ENCODE assay signal across 14 mouse cellular contexts in genomic region chr4:131159712-131160111, GRCm38 (mm10).
DNase-seq lines count a peak whose midpoint lies in the region; ATAC-seq lines count a peak whose summit lies in the region.
"Had no signal": no experiment of that assay in that cellular context is flagged by ENCODE, and none has a peak within 500 bp of the region (broad histone marks: within the 10 kb centered on the region; RNA-seq: fewer than 3 reads in every experiment).

No protein-coding gene starts in this region.

- H3K27ac ChIP-seq in hindbrain, embryonic 10.5 days: peak overlapping the region; percentile 53; the same call in 1 of the 2 replicates
- H3K27ac ChIP-seq in hindbrain, embryonic 11.5 days (ENCODE audit: low read depth, low read length): no peak overlapping the region
- 0 out of 2 replicates have a peak overlapping the region, but pooled peaks have one; percentile 35 for H3K27ac ChIP-seq in hindbrain, embryonic 13.5 days
- H3K27ac ChIP-seq in midbrain, embryonic 16.5 days (ENCODE audit: low read length): no peak overlapping the region
- H3K27ac ChIP-seq: gastrocnemius, adult 2 months; heart, embryonic 10.5 days; liver, embryonic 13.5 days had no signal

- ATAC-seq in hindbrain, embryonic 11.5 days (ENCODE audit: low FRiP score): no peak
- ATAC-seq in hindbrain, embryonic 13.5 days (ENCODE audit: low FRiP score): peak; percentile 55; the same call in 1 of the 2 replicates
- ATAC-seq in midbrain, embryonic 16.5 days: no peak
- no peak for ATAC-seq in megakaryocyte-erythroid progenitor cell, adult 5-6 weeks (replicated peaks; ENCODE audit: low FRiP score, low TSS enrichment, poor library complexity, severe bottlenecking)

- no peak overlapping the region for H3K4me3 ChIP-seq in hindbrain, embryonic 10.5 days
- no peak overlapping the region for H3K4me3 ChIP-seq in hindbrain, embryonic 11.5 days (ENCODE audit: low read depth, low read length)
- H3K4me3 ChIP-seq in hindbrain, embryonic 13.5 days: no peak overlapping the region
- H3K4me3 ChIP-seq in midbrain, embryonic 16.5 days (ENCODE audit: low read depth, low read length): no peak overlapping the region
- H3K4me3 ChIP-seq: gastrocnemius, adult 2 months; heart, embryonic 10.5 days; liver, embryonic 13.5 days had no signal

- H3K4me2 ChIP-seq in hindbrain, embryonic 11.5 days (replicated peaks; ENCODE audit: low read depth, low read length): no peak overlapping the region
- H3K4me2 ChIP-seq in hindbrain, embryonic 13.5 days: no peak overlapping the region
- 0 out of 2 replicates have a peak overlapping the region, but pooled peaks have one; percentile 8 for H3K4me2 ChIP-seq in midbrain, embryonic 16.5 days (ENCODE audit: low read length)
- H3K4me2 ChIP-seq: liver, embryonic 13.5 days had no signal

- 47% methylated on average over 5 of the region's 5 CpGs for WGBS in hindbrain, embryonic 10.5 days
- WGBS in hindbrain, embryonic 11.5 days: 44% methylated on average over 5 of the region's 5 CpGs
- WGBS in hindbrain, embryonic 13.5 days: 26% methylated on average over 5 of the region's 5 CpGs
- WGBS in midbrain, embryonic 16.5 days: 15% methylated on average over 5 of the region's 5 CpGs

- no peak for DNase-seq in hindbrain, embryonic 10.5 days (ENCODE audit: low spot score)
- no peak for DNase-seq in hindbrain, embryonic 11.5 days (ENCODE audit: low spot score)
- DNase-seq in cerebellum, postnatal 36 days: peak; percentile 54 to 65
- no peak for DNase-seq in frontal cortex, postnatal 25 days (ENCODE audit: low spot score in 2 of 2)
- DNase-seq in testis, postnatal 14 days (ENCODE audit: low spot score): no peak
- DNase-seq: gastrocnemius, adult 2 months; heart, postnatal 4 days; kidney, adult 9 months; liver, embryonic 13.5 days; lung, postnatal 14 days had no signal

- no peaks in the 10 kb centered on the region for H3K36me3 ChIP-seq in hindbrain, embryonic 10.5 days
- no peaks in the 10 kb centered on the region for H3K36me3 ChIP-seq in hindbrain, embryonic 11.5 days (ENCODE audit: control insufficient read depth, insufficient read depth, low read length)
- H3K36me3 ChIP-seq in hindbrain, embryonic 13.5 days: no peaks in the 10 kb centered on the region
- H3K36me3 ChIP-seq in midbrain, embryonic 16.5 days (ENCODE audit: control insufficient read depth, insufficient read depth, low read length): no peaks in the 10 kb centered on the region
- H3K36me3 ChIP-seq: heart, embryonic 10.5 days; liver, embryonic 13.5 days had no signal

- H3K27me3 ChIP-seq in hindbrain, embryonic 10.5 days (ENCODE audit: insufficient read depth, poor library complexity, severe bottlenecking): peaks cover 15% of the 10 kb centered on the region
- no peaks in the 10 kb centered on the region for H3K27me3 ChIP-seq in hindbrain, embryonic 11.5 days (ENCODE audit: control insufficient read depth, insufficient read depth, low read length)
- peaks cover 17% of the 10 kb centered on the region; the same call in 1 of the 2 replicates for H3K27me3 ChIP-seq in hindbrain, embryonic 13.5 days
- H3K27me3 ChIP-seq in midbrain, embryonic 16.5 days (ENCODE audit: control insufficient read depth, insufficient read depth, low read depth, low read length): no peaks in the 10 kb centered on the region
- H3K27me3 ChIP-seq: liver, embryonic 13.5 days had no signal

- peaks cover 46% of the 10 kb centered on the region for H3K4me1 ChIP-seq in hindbrain, embryonic 10.5 days (replicated peaks)
- peaks cover 2% of the 10 kb centered on the region for H3K4me1 ChIP-seq in hindbrain, embryonic 11.5 days (replicated peaks; ENCODE audit: control insufficient read depth, insufficient read depth, low read length)
- H3K4me1 ChIP-seq in hindbrain, embryonic 13.5 days (replicated peaks): peaks cover 50% of the 10 kb centered on the region
- peaks cover 25% of the 10 kb centered on the region for H3K4me1 ChIP-seq in midbrain, embryonic 16.5 days (ENCODE audit: control insufficient read depth, insufficient read depth, low read length)
- H3K4me1 ChIP-seq: liver, embryonic 13.5 days had no signal

- H3K9ac ChIP-seq in hindbrain, embryonic 11.5 days (ENCODE audit: low read depth, low read length): no peak overlapping the region
- peak overlapping the region; percentile 8; the same call in 1 of the 2 replicates for H3K9ac ChIP-seq in hindbrain, embryonic 13.5 days
- peak overlapping the region; percentile 43 for H3K9ac ChIP-seq in midbrain, embryonic 16.5 days (ENCODE audit: low read depth, low read length)
- H3K9ac ChIP-seq: liver, embryonic 13.5 days had no signal

- no peaks in the 10 kb centered on the region for H3K9me3 ChIP-seq in hindbrain, embryonic 10.5 days
- H3K9me3 ChIP-seq in hindbrain, embryonic 11.5 days (ENCODE audit: control insufficient read depth, low read length): no peaks in the 10 kb centered on the region
- no peaks in the 10 kb centered on the region for H3K9me3 ChIP-seq in hindbrain, embryonic 13.5 days
- no peaks in the 10 kb centered on the region for H3K9me3 ChIP-seq in midbrain, embryonic 16.5 days (replicated peaks; ENCODE audit: control insufficient read depth, low read length, poor library complexity, severe bottlenecking)
- H3K9me3 ChIP-seq: heart, embryonic 10.5 days; liver, embryonic 13.5 days had no signal

Comparison
In these comparisons a context has a peak if more than half of its experiments do, and no peak if none do; other contexts are left out.
1. H3K27ac ChIP-seq: peak in hindbrain, embryonic 10.5 days (single experiment) and hindbrain, embryonic 13.5 days (single experiment); none in hindbrain, embryonic 11.5 days (single experiment) and midbrain, embryonic 16.5 days (single experiment).
2. DNase-seq: peak in cerebellum, postnatal 36 days (2 of 2); none in hindbrain, embryonic 10.5 days (single experiment), hindbrain, embryonic 11.5 days (single experiment), frontal cortex, postnatal 25 days (0 of 2) and testis, postnatal 14 days (single experiment).